In genomic region chr2:33986420-33986819, GRCm38 (mm10) we compare ENCODE assay signal across 9 mouse cellular contexts.
A peak's percentile ranks its signal among the peaks of the same experiment; 100 is the strongest.
DNase-seq lines count a peak whose midpoint lies in the region; ATAC-seq lines count a peak whose summit lies in the region.
"Had no signal": no experiment of that assay in that cellular context is flagged by ENCODE, and none has a peak within 500 bp of the region (broad histone marks: within the 10 kb centered on the region; RNA-seq: fewer than 3 reads in every experiment).

No protein-coding gene starts in this region.

- H3K27me3 ChIP-seq in limb, embryonic 11.5 days (ENCODE audit: control insufficient read depth, insufficient read depth, low read length): no peaks in the 10 kb centered on the region; the same call in 1 of the 2 replicates
- H3K27me3 ChIP-seq in limb, embryonic 10.5 days (ENCODE audit: low read depth, poor library complexity, severe bottlenecking): peaks cover 12% of the 10 kb centered on the region
- H3K27me3 ChIP-seq in forebrain, embryonic 16.5 days (replicated peaks; ENCODE audit: control insufficient read depth, insufficient read depth, low read length): no peaks in the 10 kb centered on the region

- no peak overlapping the region for H3K4me2 ChIP-seq in limb, embryonic 11.5 days (ENCODE audit: low read depth, severe bottlenecking)
- peak overlapping the region; percentile 40; the same call in 1 of the 2 replicates for H3K4me2 ChIP-seq in forebrain, embryonic 16.5 days (ENCODE audit: low read length)
- H3K4me2 ChIP-seq: limb, embryonic 13.5 days had no signal

- no peaks in the 10 kb centered on the region for H3K9me3 ChIP-seq in limb, embryonic 11.5 days (ENCODE audit: control insufficient read depth, low read length)
- no peaks in the 10 kb centered on the region for H3K9me3 ChIP-seq in limb, embryonic 10.5 days (replicated peaks)
- no peaks in the 10 kb centered on the region for H3K9me3 ChIP-seq in forebrain, embryonic 16.5 days (ENCODE audit: control insufficient read depth, low read length)
- H3K9me3 ChIP-seq: limb, embryonic 13.5 days had no signal

- ATAC-seq in limb, embryonic 11.5 days (ENCODE audit: insufficient number of reproducible peaks, low FRiP score, low TSS enrichment, low read depth): peak; percentile 33; the same call in 1 of the 2 replicates
- ATAC-seq in forebrain, embryonic 16.5 days: peak; percentile 74

- H3K4me3 ChIP-seq in limb, embryonic 11.5 days (ENCODE audit: low read depth, low read length): no peak overlapping the region
- no peak overlapping the region for H3K4me3 ChIP-seq in limb, embryonic 10.5 days
- no peak overlapping the region for H3K4me3 ChIP-seq in forebrain, embryonic 16.5 days (replicated peaks; ENCODE audit: low read length)
- H3K4me3 ChIP-seq: limb, embryonic 13.5 days had no signal

- peak; percentile 50 to 54 for DNase-seq in cerebellum, postnatal 10 days
- DNase-seq in cerebellum, adult 8-10 months: no peak
- DNase-seq in limb, embryonic 11.5 days (ENCODE audit: low spot score): peak; percentile 45
- DNase-seq in limb, embryonic 10.5 days (ENCODE audit: low spot score): no peak
- peak; percentile 28 for DNase-seq in lung, postnatal 25 days (ENCODE audit: low spot score)
- DNase-seq in thymus, postnatal 4 days: no peak
- no peak for DNase-seq in adrenal gland, postnatal 25 days

- no peak overlapping the region for H3K27ac ChIP-seq in limb, embryonic 11.5 days (replicated peaks; ENCODE audit: low read depth, low read length)
- H3K27ac ChIP-seq in limb, embryonic 10.5 days: no peak overlapping the region
- H3K27ac ChIP-seq in forebrain, embryonic 16.5 days (ENCODE audit: low read length): no peak overlapping the region
- H3K27ac ChIP-seq: limb, embryonic 13.5 days had no signal

- no peaks in the 10 kb centered on the region; the same call in 1 of the 2 replicates for H3K4me1 ChIP-seq in limb, embryonic 11.5 days (ENCODE audit: control insufficient read depth, insufficient read depth, low read length)
- H3K4me1 ChIP-seq in limb, embryonic 10.5 days: peaks cover 16% of the 10 kb centered on the region
- peaks cover 19% of the 10 kb centered on the region for H3K4me1 ChIP-seq in forebrain, embryonic 16.5 days (replicated peaks; ENCODE audit: control insufficient read depth, insufficient read depth, low read length)
- H3K4me1 ChIP-seq: limb, embryonic 13.5 days had no signal

- WGBS in limb, embryonic 11.5 days: 28% methylated on average over 4 of the region's 4 CpGs
- 24% methylated on average over 4 of the region's 4 CpGs for WGBS in limb, embryonic 10.5 days
- WGBS in forebrain, embryonic 16.5 days: 11% methylated on average over 4 of the region's 4 CpGs

- no peaks in the 10 kb centered on the region for H3K36me3 ChIP-seq in limb, embryonic 11.5 days (ENCODE audit: control insufficient read depth, insufficient read depth, low read length)
- H3K36me3 ChIP-seq in limb, embryonic 10.5 days: no peaks in the 10 kb centered on the region
- H3K36me3 ChIP-seq in forebrain, embryonic 16.5 days (ENCODE audit: control insufficient read depth, insufficient read depth): no peaks in the 10 kb centered on the region
- H3K36me3 ChIP-seq: limb, embryonic 13.5 days had no signal

- no peak overlapping the region for H3K9ac ChIP-seq in limb, embryonic 11.5 days (ENCODE audit: low read length)
- H3K9ac ChIP-seq in forebrain, embryonic 16.5 days (replicated peaks; ENCODE audit: low read depth, low read length): no peak overlapping the region
- H3K9ac ChIP-seq: limb, embryonic 13.5 days had no signal

Comparison
In these comparisons a context has a peak if more than half of its experiments do, and no peak if none do; other contexts are left out.
1. DNase-seq: peak in cerebellum, postnatal 10 days (2 of 2), limb, embryonic 11.5 days (single experiment) and lung, postnatal 25 days (single experiment); none in cerebellum, adult 8-10 months (single experiment), limb, embryonic 10.5 days (single experiment), thymus, postnatal 4 days (single experiment) and adrenal gland, postnatal 25 days (single experiment).